Mouse (Mus musculus): ENCODE data around the gene Cep83.

The Cep83 gene

GRCm38 (mm10) chr10:94827325-94827724 is 138.9 kb downstream of the Cep83 start:
- no peak for DNase-seq (ENCODE audit: low spot score)

- DNase-seq (ENCODE audit: low spot score), result peak; percentile 60
Measured at GRCm38 (mm10) chr10:94827890-94828733, 139.7 kb downstream of the Cep83 start.

GRCm38 (mm10) chr10:94828734-94829230 is 140.3 kb downstream of the Cep83 start:
- DNase-seq (ENCODE audit: low spot score), result no peak

DNA sequence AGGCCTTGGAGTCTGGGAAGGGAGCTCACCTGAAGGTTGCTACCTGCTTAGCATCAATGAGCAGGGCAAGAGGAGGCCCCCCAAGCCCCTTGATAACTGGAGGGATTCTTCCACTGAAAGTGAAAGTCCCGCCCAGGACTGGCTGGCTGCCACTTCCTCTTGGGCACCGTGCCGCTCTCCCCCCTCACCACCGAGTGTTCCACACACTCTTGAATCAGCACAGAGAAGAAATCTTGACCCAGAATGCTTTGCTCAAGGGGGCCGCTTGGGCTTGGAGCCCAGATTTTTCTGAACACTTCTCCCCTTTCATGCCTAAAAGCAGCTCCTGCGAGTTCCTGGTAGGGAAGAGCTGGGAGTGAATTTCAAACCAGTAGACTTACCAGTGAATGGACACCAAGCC is 141.0 kb downstream of the Cep83 start:
- DNase-seq (ENCODE audit: low spot score), result peak; percentile 57

GRCm38 (mm10) chr10:94835874-94836273 is 147.4 kb downstream of the Cep83 start:
- DNase-seq (ENCODE audit: low spot score), result no peak

Measured in spleen, adult 12 weeks (tissue).